Mouse (Mus musculus) heart, postnatal 14 days (tissue): Measurements from ENCODE around the gene Rell1. TPM values are rescaled to one million over a fixed set of nuclear protein-coding genes. Genes with fewer than 3 reads are reported as not detected.

ENCODE experiments used
- total RNA-seq, 2 experiments: library from RNA; stranded (reverse); gene quantifications; 2 replicates each; pipeline ENCODE4 v1.2.3; 2021

Rell1 gene
- total RNA-seq, 2 experiments from 2014 or later = 14.0 to 15.1 TPM

Other genes starting within 250 kb of the Rell1 start
- 1 to 10 TPM; 1.4 to 1.5 TPM for gene 0610040J01Rik, start 156.5 kb downstream of the Rell1 start, total RNA-seq
- 10 to 100 TPM in 1 of 2 experiments, 1 to 10 TPM in 1; 9.4 to 10.6 TPM for gene Pgm2, start 124.1 kb upstream of the Rell1 start, total RNA-seq
- gene Tbc1d1, start 187.4 kb upstream of the Rell1 start, total RNA-seq = 10 to 100 TPM; 16.7 to 21.9 TPM